Mouse (Mus musculus): ENCODE data around the gene Dnah14. TPM values are rescaled to one million over a fixed set of nuclear protein-coding genes. Genes with fewer than 3 reads are reported as not detected.

Dnah14 gene
- total and polyA plus RNA-seq, 2 experiments from 2014 or later = 0.56 TPM; not detected in 1

- Histone ChIP-seq H3K9ac (replicated peaks; ENCODE audit: low read depth, low read length) (no peak overlapping the region), H3K4me1 (ENCODE audit: control insufficient read depth, insufficient read depth) (no peaks in the 10 kb centered on the region), H3K27me3 (ENCODE audit: control insufficient read depth, insufficient read depth, low read length) (no peaks in the 10 kb centered on the region), H3K36me3 (replicated peaks; ENCODE audit: control insufficient read depth, insufficient read depth, low read length) (no peaks in the 10 kb centered on the region), H3K4me2 (ENCODE audit: low read depth, low read length) (no peak overlapping the region), H3K27ac (ENCODE audit: low read depth) (no peak overlapping the region), H3K4me3 (ENCODE audit: low read depth, low read length) (no peak overlapping the region), H3K9me3 (replicated peaks; ENCODE audit: control insufficient read depth, low read length) (no peaks in the 10 kb centered on the region)
- DNase-seq (ENCODE audit: low spot score) = no peak
- 54% methylated on average over 12 of the region's 12 CpGs for WGBS
- no peak for ATAC-seq (ENCODE audit: insufficient read depth, low read depth)
- TF ChIP-seq CTCF (IDR thresholded peaks at IDR 0.05; ENCODE audit: low read depth) (no peak), EP300 (IDR thresholded peaks at IDR 0.05; ENCODE audit: low read depth) (no peak)
These were observed 61.8 kb downstream of the Dnah14 start for GRCm38 (mm10) chr1:181637997-181638713.

DNA sequence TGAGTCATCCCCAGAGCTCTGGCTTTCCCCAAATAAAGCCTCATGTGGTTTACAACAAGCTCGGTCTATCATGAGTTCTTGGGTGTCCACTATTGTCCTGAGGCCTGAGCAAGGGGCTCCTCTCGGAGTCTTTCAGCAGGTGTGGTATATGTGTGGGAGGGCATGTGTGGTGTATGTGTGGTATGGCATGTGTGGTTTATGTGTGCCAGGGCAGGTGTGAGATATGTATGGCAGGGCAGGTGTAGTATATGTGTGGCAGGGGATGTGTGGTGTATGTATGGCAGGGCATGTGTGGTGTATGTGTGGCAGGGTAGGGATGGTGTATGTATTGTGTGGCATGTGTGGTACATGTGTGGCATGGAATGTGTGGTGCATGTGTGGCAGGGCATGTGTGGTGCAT is 64.0 kb downstream of the Dnah14 start:
- Histone ChIP-seq H3K4me3 (ENCODE audit: low read depth, low read length) (no peak overlapping the region), H3K9me3 (replicated peaks; ENCODE audit: control insufficient read depth, low read length) (no peaks in the 10 kb centered on the region), H3K4me1 (ENCODE audit: control insufficient read depth, insufficient read depth) (no peaks in the 10 kb centered on the region), H3K27ac (ENCODE audit: low read depth) (no peak overlapping the region), H3K9ac (replicated peaks; ENCODE audit: low read depth, low read length) (no peak overlapping the region), H3K27me3 (ENCODE audit: control insufficient read depth, insufficient read depth, low read length) (no peaks in the 10 kb centered on the region), H3K36me3 (replicated peaks; ENCODE audit: control insufficient read depth, insufficient read depth, low read length) (no peaks in the 10 kb centered on the region), H3K4me2 (ENCODE audit: low read depth, low read length) (no peak overlapping the region)
- 71% methylated on average over 2 of the region's 2 CpGs for WGBS
- TF ChIP-seq EP300 (IDR thresholded peaks at IDR 0.05; ENCODE audit: low read depth) (no peak), CTCF (IDR thresholded peaks at IDR 0.05; ENCODE audit: low read depth) (no peak)
- no peak for ATAC-seq (ENCODE audit: insufficient read depth, low read depth)
- no peak for DNase-seq (ENCODE audit: low spot score)

DNA sequence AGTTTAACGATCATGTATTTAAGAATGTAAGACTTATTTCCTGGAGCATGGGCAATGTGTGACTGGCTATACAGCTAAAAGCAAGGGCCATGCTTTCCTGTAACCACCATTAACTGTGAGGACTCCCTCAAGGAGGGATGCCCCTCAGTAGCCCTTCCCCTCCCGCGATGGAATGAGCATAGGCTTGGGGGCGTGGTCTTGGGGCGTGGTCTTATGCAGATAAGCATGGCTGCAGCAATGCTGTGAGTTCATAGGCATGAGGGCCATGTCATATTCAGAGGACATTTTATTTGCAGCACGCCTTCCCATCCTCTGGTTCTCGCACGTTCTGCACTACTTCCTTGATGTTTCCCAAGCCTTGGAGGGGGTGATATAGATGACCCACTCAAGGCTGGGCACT is 71.1 kb downstream of the Dnah14 start:
- H3K36me3 ChIP-seq (replicated peaks; ENCODE audit: control insufficient read depth, insufficient read depth, low read length) = no peaks in the 10 kb centered on the region
- no peak overlapping the region for H3K27ac ChIP-seq (ENCODE audit: low read depth)
- no peaks in the 10 kb centered on the region for H3K9me3 ChIP-seq (replicated peaks; ENCODE audit: control insufficient read depth, low read length)
- 39% methylated on average over 8 of the region's 8 CpGs for WGBS
- no peak overlapping the region for H3K9ac ChIP-seq (replicated peaks; ENCODE audit: low read depth, low read length)
- no peaks in the 10 kb centered on the region for H3K4me1 ChIP-seq (ENCODE audit: control insufficient read depth, insufficient read depth)
- H3K4me2 ChIP-seq (ENCODE audit: low read depth, low read length) = no peak overlapping the region
- H3K4me3 ChIP-seq (ENCODE audit: low read depth, low read length) = no peak overlapping the region
- TF ChIP-seq CTCF (IDR thresholded peaks at IDR 0.05; ENCODE audit: low read depth) = no peak
- no peak for TF ChIP-seq EP300 (IDR thresholded peaks at IDR 0.05; ENCODE audit: low read depth)
- ATAC-seq (ENCODE audit: insufficient read depth, low read depth) (no peak), DNase-seq (ENCODE audit: low spot score) (no peak)
- H3K27me3 ChIP-seq (ENCODE audit: control insufficient read depth, insufficient read depth, low read length) = no peaks in the 10 kb centered on the region

GRCm38 (mm10) chr1:181653481-181653880 is 77.1 kb downstream of the Dnah14 start:
- Histone ChIP-seq H3K27me3 (ENCODE audit: control insufficient read depth, insufficient read depth, low read length) (no peaks in the 10 kb centered on the region), H3K9ac (replicated peaks; ENCODE audit: low read depth, low read length) (no peak overlapping the region), H3K9me3 (replicated peaks; ENCODE audit: control insufficient read depth, low read length) (no peaks in the 10 kb centered on the region), H3K36me3 (replicated peaks; ENCODE audit: control insufficient read depth, insufficient read depth, low read length) (no peaks in the 10 kb centered on the region), H3K4me2 (ENCODE audit: low read depth, low read length) (no peak overlapping the region), H3K4me3 (ENCODE audit: low read depth, low read length) (no peak overlapping the region), H3K27ac (ENCODE audit: low read depth) (no peak overlapping the region), H3K4me1 (ENCODE audit: control insufficient read depth, insufficient read depth) (no peaks in the 10 kb centered on the region)
- DNase-seq (ENCODE audit: low spot score) (no peak), ATAC-seq (ENCODE audit: insufficient read depth, low read depth) (no peak)
- TF ChIP-seq CTCF (IDR thresholded peaks at IDR 0.05; ENCODE audit: low read depth) (no peak), EP300 (IDR thresholded peaks at IDR 0.05; ENCODE audit: low read depth) (no peak)
- 66% methylated on average over 3 of the region's 3 CpGs for WGBS

- Histone ChIP-seq H3K4me3 (ENCODE audit: low read depth, low read length) (no peak overlapping the region), H3K9ac (replicated peaks; ENCODE audit: low read depth, low read length) (no peak overlapping the region), H3K4me2 (ENCODE audit: low read depth, low read length) (no peak overlapping the region), H3K27ac (ENCODE audit: low read depth) (no peak overlapping the region), H3K36me3 (replicated peaks; ENCODE audit: control insufficient read depth, insufficient read depth, low read length) (no peaks in the 10 kb centered on the region), H3K9me3 (replicated peaks; ENCODE audit: control insufficient read depth, low read length) (no peaks in the 10 kb centered on the region), H3K27me3 (ENCODE audit: control insufficient read depth, insufficient read depth, low read length) (no peaks in the 10 kb centered on the region), H3K4me1 (ENCODE audit: control insufficient read depth, insufficient read depth) (no peaks in the 10 kb centered on the region)
- no peak for TF ChIP-seq CTCF (IDR thresholded peaks at IDR 0.05; ENCODE audit: low read depth)
- TF ChIP-seq EP300 (IDR thresholded peaks at IDR 0.05; ENCODE audit: low read depth) = no peak
- ATAC-seq (ENCODE audit: insufficient read depth, low read depth) (no peak), DNase-seq (ENCODE audit: low spot score) (no peak)
- WGBS = 63% methylated on average over 5 of the region's 5 CpGs
These were observed 80.1 kb downstream of the Dnah14 start for GRCm38 (mm10) chr1:181656421-181656820.

GRCm38 (mm10) chr1:181666801-181667200 is 90.4 kb downstream of the Dnah14 start:
- Histone ChIP-seq H3K4me2 (ENCODE audit: low read depth, low read length) (no peak overlapping the region), H3K4me3 (ENCODE audit: low read depth, low read length) (no peak overlapping the region), H3K27me3 (ENCODE audit: control insufficient read depth, insufficient read depth, low read length) (no peaks in the 10 kb centered on the region), H3K9ac (replicated peaks; ENCODE audit: low read depth, low read length) (no peak overlapping the region), H3K27ac (ENCODE audit: low read depth) (no peak overlapping the region), H3K36me3 (replicated peaks; ENCODE audit: control insufficient read depth, insufficient read depth, low read length) (no peaks in the 10 kb centered on the region), H3K4me1 (ENCODE audit: control insufficient read depth, insufficient read depth) (no peaks in the 10 kb centered on the region), H3K9me3 (replicated peaks; ENCODE audit: control insufficient read depth, low read length) (no peaks in the 10 kb centered on the region)
- DNase-seq (ENCODE audit: low spot score) (no peak), ATAC-seq (ENCODE audit: insufficient read depth, low read depth) (no peak)
- TF ChIP-seq EP300 (IDR thresholded peaks at IDR 0.05; ENCODE audit: low read depth) (no peak), CTCF (IDR thresholded peaks at IDR 0.05; ENCODE audit: low read depth) (no peak)
- 49% methylated on average over 4 of the region's 4 CpGs for WGBS

All from heart, postnatal 0 days (tissue).